Mouse (Mus musculus) liver, adult (tissue): ENCODE data around the gene Mroh2b.

ENCODE experiments used
- GATA4 ChIP-seq: IDR thresholded peaks from 2 replicates; pipeline ENCODE4 v1.6.1; 2014; ENCODE audit warnings: mild to moderate bottlenecking, low read length; ENCODE audit not compliant: insufficient replicate concordance

Gene Mroh2b

GRCm38 (mm10) chr15:4898437-4898836 lies at the start of gene Mroh2b:
TSS of gene Mroh2b (plus strand) at chr15:4898737.
- no peak for TF ChIP-seq GATA4

- TF ChIP-seq GATA4, result no peak
Measured at GRCm38 (mm10) chr15:4850015-4850414, 48.5 kb upstream of the Mroh2b start.

- TF ChIP-seq GATA4, result no peak
Measured at GRCm38 (mm10) chr15:4894962-4895361, 3.6 kb upstream of the Mroh2b start.

DNA sequence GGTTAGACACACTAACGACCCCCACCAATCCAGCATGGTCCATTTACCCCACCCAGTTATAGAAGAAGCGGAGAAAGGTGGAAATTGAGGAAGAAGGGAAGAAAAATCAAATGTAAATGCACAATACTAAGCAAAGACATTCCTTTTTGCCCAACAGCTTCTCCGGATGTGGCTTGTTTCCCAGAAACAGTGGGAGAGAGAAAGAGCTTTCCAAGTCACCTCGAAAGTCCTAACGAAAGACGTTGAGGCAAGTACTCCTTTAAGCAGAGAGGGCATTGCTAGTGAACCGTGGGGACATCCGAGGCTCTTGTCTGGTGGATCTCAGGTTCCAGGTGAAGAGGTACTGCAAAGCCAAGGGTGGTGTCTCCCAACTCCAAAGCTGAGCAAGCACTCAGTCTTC lies 36.2 kb downstream of the Mroh2b start:
- TF ChIP-seq GATA4, result no peak

DNA sequence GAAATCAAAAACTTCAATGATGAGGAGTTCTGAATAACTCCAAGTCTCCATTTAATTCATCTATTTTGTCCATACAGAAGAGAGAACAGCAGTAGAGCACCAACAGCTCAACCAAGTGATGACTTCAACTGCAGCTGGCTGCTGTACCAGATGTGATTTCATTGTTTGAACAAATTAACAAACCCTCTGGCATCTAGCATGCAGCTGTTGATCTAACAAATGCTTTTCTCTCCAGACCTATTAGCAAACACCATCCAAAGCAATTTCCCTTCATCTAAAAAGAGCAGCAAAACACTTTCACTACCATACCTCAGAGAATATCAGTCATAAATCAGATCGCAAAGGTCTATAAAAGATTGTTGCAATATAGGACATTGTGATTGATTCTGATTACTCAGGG lies 74.8 kb downstream of the Mroh2b start:
- TF ChIP-seq GATA4, result no peak

GRCm38 (mm10) chr15:5002903-5003302 lies 104.4 kb downstream of the Mroh2b start:
- no peak for TF ChIP-seq GATA4

DNA sequence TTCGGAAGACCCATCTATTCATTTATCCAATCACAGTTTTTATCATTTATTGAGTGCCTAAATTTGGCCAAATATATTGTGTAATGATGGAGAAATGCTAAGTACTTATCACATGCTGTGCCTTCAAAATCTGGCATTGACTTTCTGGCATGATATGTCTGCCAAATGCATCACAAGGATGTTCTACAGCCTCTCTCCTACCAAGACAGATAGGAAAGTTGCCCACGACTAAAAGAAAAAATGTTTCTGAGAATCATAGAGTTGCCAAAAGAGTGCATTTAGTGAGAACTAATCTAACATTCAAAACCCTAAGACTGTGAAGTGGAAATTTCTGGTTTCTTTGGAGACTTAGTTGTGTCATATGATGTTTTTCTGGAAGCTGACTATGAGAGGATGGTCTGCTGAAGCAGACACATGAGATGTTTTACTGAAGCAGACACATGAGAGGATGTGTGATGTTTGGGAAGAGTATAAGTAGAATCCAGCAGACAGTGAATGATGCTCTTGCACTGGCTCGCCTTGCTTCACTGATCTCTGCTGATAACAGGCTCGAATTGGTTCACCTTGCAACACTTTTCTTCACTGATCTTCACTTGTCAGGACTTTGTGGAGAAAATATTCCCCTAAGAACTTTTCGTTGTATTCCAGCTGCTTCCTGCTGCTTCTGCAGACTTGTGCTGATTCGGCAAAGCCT lies 105.1 kb downstream of the Mroh2b start:
- no peak for TF ChIP-seq GATA4

DNA sequence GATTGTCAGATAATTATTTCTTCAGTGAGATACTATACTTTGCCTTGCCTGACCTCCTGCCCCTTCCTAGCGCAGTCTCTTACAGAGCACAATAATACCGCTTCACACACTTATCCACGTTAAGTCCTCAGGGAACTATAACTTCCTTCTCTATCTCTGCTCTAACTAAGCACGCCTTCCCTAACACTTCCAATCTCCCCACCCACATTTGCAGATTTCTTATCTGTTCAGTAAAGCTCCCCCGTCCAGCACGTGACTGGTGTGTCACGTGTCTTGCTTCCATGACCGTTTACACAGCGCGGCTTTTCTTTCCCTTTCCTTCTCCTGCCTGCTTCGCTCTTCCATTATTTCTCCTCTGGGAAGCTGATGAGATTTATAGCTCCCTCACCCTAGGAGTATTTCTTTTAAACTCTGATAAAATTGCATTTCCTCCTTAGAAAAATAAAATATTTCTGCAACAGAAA lies 111.1 kb downstream of the Mroh2b start:
- no peak for TF ChIP-seq GATA4
